Mouse (Mus musculus) bone marrow, adult 2 months (tissue): ENCODE results near the gene Slc38a4. TPM values are rescaled to one million over a fixed set of nuclear protein-coding genes. Genes with fewer than 3 reads are reported as not detected.

Source experiments
- H3K27ac ChIP-seq: fragments of 200-500 bp; 2 replicates; pipeline ENCODE4 v1.5.1; 2012; ENCODE audit warnings: low read depth, mild to moderate bottlenecking, control low read depth, inconsistent platforms, low read length; ENCODE audit not compliant: control insufficient read depth, poor library complexity, insufficient read depth
- H3K4me1 ChIP-seq: fragments of 200-500 bp; 2 replicates; pipeline ENCODE4 v1.6.1; 2011; ENCODE audit warnings: low read length; ENCODE audit not compliant: control insufficient read depth, insufficient read depth
- H3K4me3 ChIP-seq: fragments of 200-500 bp; replicated peaks from 2 replicates; pipeline ENCODE3; 2011; ENCODE audit warnings: mild to moderate bottlenecking, low read depth, low read length, control low read depth; ENCODE audit not compliant: control insufficient read depth
- CTCF ChIP-seq: fragments of 200-500 bp; IDR thresholded peaks from 2 replicates; pipeline ENCODE4 v1.5.1; 2011; ENCODE audit warnings: low read length, control low read depth; ENCODE audit not compliant: control insufficient read depth, insufficient read depth
- POLR2A ChIP-seq: fragments of 200-500 bp; IDR thresholded peaks from 2 replicates; pipeline ENCODE4 v1.6.1; 2011; ENCODE audit warnings: low read depth, mild to moderate bottlenecking, control low read depth, low read length, borderline replicate concordance; ENCODE audit not compliant: control insufficient read depth
- WGBS: fragments of 180-500 bp; shearing (Covaris S2); methylation state at CpG from one replicate; pipeline ENCODE4 v1.1.7; 2018; 5-methylcytosine and 5-hydroxymethylcytosine counted together
- polyA plus RNA-seq: library from polyadenylated mRNA; stranded (reverse); fragments of >200 nt; gene quantifications from 2 replicates; pipeline ENCODE4 v1.2.4, GENCODE M21; 2011; ENCODE audit warnings: low replicate concordance; ENCODE audit not compliant: missing spikeins, insufficient read depth, insufficient read length

Slc38a4 gene
- polyA plus RNA-seq, 1 experiment: 10.4 TPM

GRCm38 (mm10) chr15:97020221-97020620 is 35.5 kb downstream of the Slc38a4 start:
- H3K4me1 ChIP-seq: no peaks in the 10 kb centered on the region
- 73% methylated on average over 6 of the region's 6 CpGs for WGBS
- no peak overlapping the region for H3K27ac ChIP-seq
- no peak overlapping the region for H3K4me3 ChIP-seq
- no peak for TF ChIP-seq CTCF
- no peak for TF ChIP-seq POLR2A

GRCm38 (mm10) chr15:97019323-97019722 is 36.4 kb downstream of the Slc38a4 start:
- 85% methylated on average over 11 of the region's 11 CpGs for WGBS
- Histone ChIP-seq H3K27ac (no peak overlapping the region), H3K4me1 (no peaks in the 10 kb centered on the region), H3K4me3 (no peak overlapping the region)
- no peak for TF ChIP-seq POLR2A
- no peak for TF ChIP-seq CTCF

GRCm38 (mm10) chr15:97017195-97017594 is 38.6 kb downstream of the Slc38a4 start:
- WGBS: 85% methylated on average over 9 of the region's 9 CpGs
- H3K4me3 ChIP-seq: no peak overlapping the region

GRCm38 (mm10) chr15:97015036-97015596 is 40.6 kb downstream of the Slc38a4 start:
- WGBS: 88% methylated on average over 12 of the region's 12 CpGs
- H3K4me1 ChIP-seq: no peaks in the 10 kb centered on the region
- H3K4me3 ChIP-seq: no peak overlapping the region
- no peak overlapping the region for H3K27ac ChIP-seq
- no peak for TF ChIP-seq POLR2A
- no peak for TF ChIP-seq CTCF

More at GRCm38 (mm10) chr15:97017195-97017594, 38.6 kb downstream of the Slc38a4 start:
- Histone ChIP-seq H3K4me1 (no peaks in the 10 kb centered on the region), H3K27ac (no peak overlapping the region)
- TF ChIP-seq POLR2A (no peak), CTCF (no peak)

- TF ChIP-seq POLR2A: no peak
- TF ChIP-seq CTCF: no peak
- no peak overlapping the region for H3K27ac ChIP-seq
- no peaks in the 10 kb centered on the region for H3K4me1 ChIP-seq
- H3K4me3 ChIP-seq: no peak overlapping the region
- WGBS: 78% methylated on average over 14 of the region's 14 CpGs
Observed at GRCm38 (mm10) chr15:97011599-97012372, 44.0 kb downstream of the Slc38a4 start.

GRCm38 (mm10) chr15:97009271-97009670 is 46.5 kb downstream of the Slc38a4 start:
- TF ChIP-seq CTCF (no peak), POLR2A (no peak)
- WGBS: 83% methylated on average over 3 of the region's 3 CpGs
- H3K4me1 ChIP-seq: no peaks in the 10 kb centered on the region
- H3K27ac ChIP-seq: no peak overlapping the region
- no peak overlapping the region for H3K4me3 ChIP-seq

- no peak for TF ChIP-seq POLR2A
- TF ChIP-seq CTCF: no peak
- no peak overlapping the region for H3K4me3 ChIP-seq
- H3K4me1 ChIP-seq: no peaks in the 10 kb centered on the region
- H3K27ac ChIP-seq: no peak overlapping the region
- 53% methylated on average over 15 of the region's 15 CpGs for WGBS
Observed at GRCm38 (mm10) chr15:97005631-97006234, 50.0 kb downstream of the Slc38a4 start.

GRCm38 (mm10) chr15:97004525-97004867 is 51.3 kb downstream of the Slc38a4 start:
- no peak for TF ChIP-seq POLR2A
- no peak for TF ChIP-seq CTCF
- Histone ChIP-seq H3K4me1 (no peaks in the 10 kb centered on the region), H3K27ac (no peak overlapping the region), H3K4me3 (no peak overlapping the region)
- WGBS: 88% methylated on average over 7 of the region's 7 CpGs
